ENCODE assay signal across 25 mouse cellular contexts in the genomic region with DNA sequence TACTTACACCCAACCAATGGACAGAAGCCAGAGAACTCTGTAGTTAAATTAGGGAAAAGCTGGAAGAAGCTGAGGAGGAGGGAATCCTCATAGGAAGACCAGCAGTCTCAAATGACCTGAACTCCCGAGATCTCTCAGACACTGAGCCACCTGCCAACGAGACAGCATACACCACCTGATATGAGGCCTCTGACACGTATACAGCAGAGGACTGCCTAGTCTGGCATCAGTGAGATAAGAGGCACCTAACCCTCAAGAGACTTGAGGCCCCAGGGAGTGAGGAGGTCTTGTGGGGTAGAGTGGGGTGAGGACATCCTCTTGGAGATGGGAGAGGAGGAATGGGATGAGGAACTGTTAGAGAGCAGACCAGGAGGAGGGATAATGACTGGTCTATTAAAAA. TPM values are rescaled to one million over a fixed set of nuclear protein-coding genes. Genes with fewer than 3 reads are reported as not detected.
A peak's percentile ranks its signal among the peaks of the same experiment; 100 is the strongest.
DNase-seq lines count a peak whose midpoint lies in the region; ATAC-seq and TF ChIP-seq lines count a peak whose summit lies in the region.
"Had no signal": no experiment of that assay in that cellular context is flagged by ENCODE, and none has a peak within 500 bp of the region (broad histone marks: within the 10 kb centered on the region; RNA-seq: fewer than 3 reads in every experiment).

No protein-coding gene starts in this region.

- no peak for TF ChIP-seq POLR2A in heart, adult 2 months (IDR thresholded peaks at IDR 0.05; ENCODE audit: insufficient read depth, low read depth, low read length)

- H3K9me3 ChIP-seq in heart, embryonic 11.5 days (replicated peaks; ENCODE audit: control insufficient read depth, low read length): no peaks in the 10 kb centered on the region
- H3K9me3 ChIP-seq in liver, embryonic 12.5 days (replicated peaks): no peaks in the 10 kb centered on the region; the same call in 1 of the 2 replicates
- no peaks in the 10 kb centered on the region for H3K9me3 ChIP-seq in liver, embryonic 16.5 days (replicated peaks; ENCODE audit: control insufficient read depth, low read length)
- H3K9me3 ChIP-seq: embryonic facial prominence, embryonic 13.5 days; forebrain, embryonic 10.5 days; forebrain, embryonic 15.5 days; heart, embryonic 12.5 days; hindbrain, embryonic 10.5 days had no signal

- no peak for TF ChIP-seq CTCF in heart, adult 2 months (IDR thresholded peaks at IDR 0.05)

- H3K4me1 ChIP-seq in heart, embryonic 11.5 days (ENCODE audit: control insufficient read depth, insufficient read depth, low read length): no peaks in the 10 kb centered on the region
- no peaks in the 10 kb centered on the region for H3K4me1 ChIP-seq in heart, adult 2 months (ENCODE audit: control insufficient read depth, insufficient read depth, low read length)
- H3K4me1 ChIP-seq in liver, embryonic 12.5 days: no peaks in the 10 kb centered on the region
- H3K4me1 ChIP-seq in liver, embryonic 16.5 days (ENCODE audit: control insufficient read depth, low read depth, low read length): no peaks in the 10 kb centered on the region
- H3K4me1 ChIP-seq: embryonic facial prominence, embryonic 13.5 days; forebrain, embryonic 10.5 days; forebrain, embryonic 15.5 days; heart, embryonic 12.5 days; hindbrain, embryonic 10.5 days had no signal

- H3K27ac ChIP-seq in heart, embryonic 11.5 days (ENCODE audit: low read depth, low read length): no peak overlapping the region
- H3K27ac ChIP-seq in heart, adult 2 months: no peak overlapping the region
- no peak overlapping the region for H3K27ac ChIP-seq in liver, embryonic 12.5 days
- no peak overlapping the region for H3K27ac ChIP-seq in liver, embryonic 16.5 days (ENCODE audit: low read length)
- H3K27ac ChIP-seq: embryonic facial prominence, embryonic 13.5 days; forebrain, embryonic 10.5 days; forebrain, embryonic 15.5 days; hindbrain, embryonic 10.5 days; hindbrain, embryonic 14.5 days had no signal

- H3K36me3 ChIP-seq in heart, embryonic 11.5 days (ENCODE audit: control insufficient read depth, insufficient read depth, low read length): no peaks in the 10 kb centered on the region
- H3K36me3 ChIP-seq in heart, adult 2 months (ENCODE audit: control insufficient read depth, insufficient read depth, low read length): no peaks in the 10 kb centered on the region
- H3K36me3 ChIP-seq in liver, embryonic 12.5 days: no peaks in the 10 kb centered on the region
- no peaks in the 10 kb centered on the region for H3K36me3 ChIP-seq in liver, embryonic 16.5 days (ENCODE audit: control insufficient read depth, insufficient read depth)
- H3K36me3 ChIP-seq: embryonic facial prominence, embryonic 13.5 days; forebrain, embryonic 10.5 days; forebrain, embryonic 15.5 days; heart, embryonic 12.5 days; hindbrain, embryonic 10.5 days had no signal

- no peaks in the 10 kb centered on the region for H3K79me2 ChIP-seq in heart, adult 2 months (replicated peaks; ENCODE audit: control insufficient read depth, insufficient read depth, low read length)

- no peak for TF ChIP-seq EP300 in heart, adult 2 months (IDR thresholded peaks at IDR 0.05; ENCODE audit: insufficient read depth, low read depth, low read length)

- DNase-seq in heart, adult 2 months: no peak
- peak; percentile 38 for DNase-seq in c-Kit-negative CD71-positive TER-119-positive erythroid progenitor cells, embryonic 14.5 days (ENCODE audit: low read depth, low spot score)
- no peak for DNase-seq in urinary bladder, postnatal 25 days (ENCODE audit: low spot score)
- no peak for DNase-seq in kidney, postnatal 25 days
- DNase-seq: adrenal gland, adult 8-10 months; adrenal gland, postnatal 36 days; cerebellum, adult 18-20 months; cerebellum, adult 9-11 months; cerebellum, postnatal 36 days; gastrocnemius, postnatal 10 days; heart, adult 18-20 months had no signal

- H3K9ac ChIP-seq in heart, embryonic 11.5 days (ENCODE audit: low read depth, low read length): no peak overlapping the region
- H3K9ac ChIP-seq in heart, adult 2 months (ENCODE audit: low read depth, low read length): no peak overlapping the region
- H3K9ac ChIP-seq in liver, embryonic 12.5 days: no peak overlapping the region
- no peak overlapping the region for H3K9ac ChIP-seq in liver, embryonic 16.5 days (ENCODE audit: low read depth, low read length)
- H3K9ac ChIP-seq: embryonic facial prominence, embryonic 13.5 days; forebrain, embryonic 15.5 days; heart, embryonic 12.5 days; hindbrain, embryonic 14.5 days had no signal

- 0 out of 2 replicates have a peak, but pooled peaks have one; percentile 52 for ATAC-seq in heart, embryonic 11.5 days (replicated peaks; ENCODE audit: insufficient number of reproducible peaks, low FRiP score, low TSS enrichment)
- ATAC-seq in liver, embryonic 12.5 days: peak; percentile 99
- ATAC-seq in liver, embryonic 16.5 days (ENCODE audit: low read depth): peak; percentile 83
- no peak for ATAC-seq in megakaryocyte-erythroid progenitor cell, adult 5-6 weeks (replicated peaks; ENCODE audit: low FRiP score, low TSS enrichment, poor library complexity, severe bottlenecking)
- ATAC-seq: forebrain, embryonic 15.5 days had no signal

- no peaks in the 10 kb centered on the region for H3K27me3 ChIP-seq in heart, embryonic 11.5 days (ENCODE audit: control insufficient read depth, insufficient read depth, low read length)
- H3K27me3 ChIP-seq in heart, adult 2 months (ENCODE audit: control insufficient read depth, insufficient read depth, low read length): no peaks in the 10 kb centered on the region
- H3K27me3 ChIP-seq in liver, embryonic 12.5 days (replicated peaks): no peaks in the 10 kb centered on the region
- no peaks in the 10 kb centered on the region for H3K27me3 ChIP-seq in liver, embryonic 16.5 days (ENCODE audit: control insufficient read depth, insufficient read depth, low read depth, low read length)
- H3K27me3 ChIP-seq: embryonic facial prominence, embryonic 13.5 days; forebrain, embryonic 15.5 days; heart, embryonic 12.5 days had no signal

- no peak overlapping the region for H3K4me3 ChIP-seq in heart, embryonic 11.5 days (ENCODE audit: low read depth, low read length)
- no peak overlapping the region for H3K4me3 ChIP-seq in heart, adult 2 months
- H3K4me3 ChIP-seq in liver, embryonic 12.5 days: no peak overlapping the region
- H3K4me3 ChIP-seq in liver, embryonic 16.5 days (ENCODE audit: low read depth, low read length): no peak overlapping the region
- H3K4me3 ChIP-seq: embryonic facial prominence, embryonic 13.5 days; forebrain, embryonic 10.5 days; forebrain, embryonic 15.5 days; heart, embryonic 12.5 days; hindbrain, embryonic 10.5 days had no signal

- WGBS in heart, embryonic 11.5 days (ENCODE audit: insufficient replicate concordance): 49% methylated on average over 3 of the region's 3 CpGs
- WGBS in heart, adult 2 months: 31% methylated on average over 3 of the region's 3 CpGs
- WGBS in liver, embryonic 12.5 days (ENCODE audit: insufficient replicate concordance): 43% methylated on average over 3 of the region's 3 CpGs
- WGBS in liver, embryonic 16.5 days (ENCODE audit: insufficient replicate concordance): 38% methylated on average over 3 of the region's 3 CpGs

- intact Hi-C loops in heart, adult 2 months (cut with DNase I): no loop called here

- no peak overlapping the region for H3K4me2 ChIP-seq in heart, embryonic 11.5 days
- no peak overlapping the region for H3K4me2 ChIP-seq in liver, embryonic 12.5 days
- H3K4me2 ChIP-seq in liver, embryonic 16.5 days (ENCODE audit: low read depth, low read length): no peak overlapping the region
- H3K4me2 ChIP-seq: embryonic facial prominence, embryonic 13.5 days; forebrain, embryonic 15.5 days; heart, embryonic 12.5 days; hindbrain, embryonic 14.5 days had no signal

RNA-seq across cellular contexts. Expression of gene Olfr202, which starts 6.1 kb away (rescaled TPM):
- not detected in 2 replicates for polyA plus RNA-seq in heart, embryonic 11.5 days (2014; fragmentation: Nextera tagmentation; extraction: Ambion mirVana)
- total RNA-seq in heart, adult 2 months (2021): not detected
- polyA plus RNA-seq in heart, adult 2 months (2012; rRNA removed): not detected in 2 replicates
- polyA plus RNA-seq in liver, embryonic 12.5 days (2016; fragmentation: Nextera tagmentation; extraction: Ambion mirVana): not detected in 2 replicates
- not detected in 2 replicates for polyA plus RNA-seq in liver, embryonic 16.5 days (2015; fragmentation: Nextera tagmentation; extraction: Ambion mirVana)
- not detected in 2 replicates for total RNA-seq in megakaryocyte-erythroid progenitor cell, adult 5-6 weeks (2014; fragmentation: Nextera tagmentation)
- total RNA-seq in megakaryocyte-erythroid progenitor cell, adult 5-6 weeks (2017): not detected in 2 replicates
- total RNA-seq: adrenal gland, adult 8-10 months; adrenal gland, postnatal 36 days; gastrocnemius, postnatal 10 days; gastrocnemius, postnatal 4 days; heart, adult 18-20 months; heart, postnatal 25 days had no signal
- polyA plus RNA-seq: C2C12; embryonic facial prominence, embryonic 13.5 days; forebrain, embryonic 10.5 days; forebrain, embryonic 15.5 days; heart, embryonic 12.5 days; heart, embryonic 16.5 days; hindbrain, embryonic 10.5 days; hindbrain, embryonic 14.5 days had no signal

RNA-seq across cellular contexts. Expression of gene Olfr201, which starts 8.1 kb away (rescaled TPM):
- polyA plus RNA-seq in heart, embryonic 11.5 days (2014; fragmentation: Nextera tagmentation; extraction: Ambion mirVana): not detected in 2 replicates
- not detected for total RNA-seq in heart, adult 2 months (2021)
- not detected in 2 replicates for polyA plus RNA-seq in heart, adult 2 months (2012; rRNA removed)
- 0.08 and 0.13 TPM in 2 replicates for polyA plus RNA-seq in liver, embryonic 12.5 days (2016; fragmentation: Nextera tagmentation; extraction: Ambion mirVana)
- 0.06 and 0.09 TPM in 2 replicates for polyA plus RNA-seq in liver, embryonic 16.5 days (2015; fragmentation: Nextera tagmentation; extraction: Ambion mirVana)
- total RNA-seq in megakaryocyte-erythroid progenitor cell, adult 5-6 weeks (2014; fragmentation: Nextera tagmentation): not detected in 2 replicates
- not detected in 2 replicates for total RNA-seq in megakaryocyte-erythroid progenitor cell, adult 5-6 weeks (2017)
- total RNA-seq: adrenal gland, adult 8-10 months; adrenal gland, postnatal 36 days; gastrocnemius, postnatal 10 days; gastrocnemius, postnatal 4 days; heart, adult 18-20 months; heart, postnatal 25 days had no signal
- polyA plus RNA-seq: C2C12; embryonic facial prominence, embryonic 13.5 days; forebrain, embryonic 10.5 days; forebrain, embryonic 15.5 days; heart, embryonic 12.5 days; heart, embryonic 16.5 days; hindbrain, embryonic 10.5 days; hindbrain, embryonic 14.5 days had no signal

RNA-seq across cellular contexts. Expression of gene Olfr203, which starts 18.1 kb away (rescaled TPM):
- polyA plus RNA-seq in heart, embryonic 11.5 days (2014; fragmentation: Nextera tagmentation; extraction: Ambion mirVana): not detected in 2 replicates
- not detected for total RNA-seq in heart, adult 2 months (2021)
- not detected in 2 replicates for polyA plus RNA-seq in heart, adult 2 months (2012; rRNA removed)
- polyA plus RNA-seq in liver, embryonic 12.5 days (2016; fragmentation: Nextera tagmentation; extraction: Ambion mirVana): not detected in 2 replicates
- polyA plus RNA-seq in liver, embryonic 16.5 days (2015; fragmentation: Nextera tagmentation; extraction: Ambion mirVana): not detected in 2 replicates
- total RNA-seq in megakaryocyte-erythroid progenitor cell, adult 5-6 weeks (2014; fragmentation: Nextera tagmentation): not detected in 2 replicates
- total RNA-seq in megakaryocyte-erythroid progenitor cell, adult 5-6 weeks (2017): not detected in 2 replicates
- total RNA-seq: adrenal gland, adult 8-10 months; adrenal gland, postnatal 36 days; gastrocnemius, postnatal 10 days; gastrocnemius, postnatal 4 days; heart, adult 18-20 months; heart, postnatal 25 days had no signal
- polyA plus RNA-seq: C2C12; embryonic facial prominence, embryonic 13.5 days; forebrain, embryonic 10.5 days; forebrain, embryonic 15.5 days; heart, embryonic 12.5 days; heart, embryonic 16.5 days; hindbrain, embryonic 10.5 days; hindbrain, embryonic 14.5 days had no signal

RNA-seq across cellular contexts. Expression of gene Olfr204, which starts 37.5 kb away (rescaled TPM):
- not detected in 2 replicates for polyA plus RNA-seq in heart, embryonic 11.5 days (2014; fragmentation: Nextera tagmentation; extraction: Ambion mirVana)
- not detected for total RNA-seq in heart, adult 2 months (2021)
- not detected in 2 replicates for polyA plus RNA-seq in heart, adult 2 months (2012; rRNA removed)
- not detected in 2 replicates for polyA plus RNA-seq in liver, embryonic 12.5 days (2016; fragmentation: Nextera tagmentation; extraction: Ambion mirVana)
- not detected in 2 replicates for polyA plus RNA-seq in liver, embryonic 16.5 days (2015; fragmentation: Nextera tagmentation; extraction: Ambion mirVana)
- total RNA-seq in megakaryocyte-erythroid progenitor cell, adult 5-6 weeks (2014; fragmentation: Nextera tagmentation): not detected in 2 replicates
- total RNA-seq in megakaryocyte-erythroid progenitor cell, adult 5-6 weeks (2017): not detected in 2 replicates
- total RNA-seq: adrenal gland, adult 8-10 months; adrenal gland, postnatal 36 days; gastrocnemius, postnatal 10 days; gastrocnemius, postnatal 4 days; heart, adult 18-20 months; heart, postnatal 25 days had no signal
- polyA plus RNA-seq: C2C12; embryonic facial prominence, embryonic 13.5 days; forebrain, embryonic 10.5 days; forebrain, embryonic 15.5 days; heart, embryonic 12.5 days; heart, embryonic 16.5 days; hindbrain, embryonic 10.5 days; hindbrain, embryonic 14.5 days had no signal

RNA-seq across cellular contexts. Expression of gene Olfr205, which starts 50.4 kb away (rescaled TPM):
- polyA plus RNA-seq in heart, embryonic 11.5 days (2014; fragmentation: Nextera tagmentation; extraction: Ambion mirVana): not detected in 2 replicates
- total RNA-seq in heart, adult 2 months (2021): not detected
- polyA plus RNA-seq in heart, adult 2 months (2012; rRNA removed): not detected in 2 replicates
- not detected in 2 replicates for polyA plus RNA-seq in liver, embryonic 12.5 days (2016; fragmentation: Nextera tagmentation; extraction: Ambion mirVana)
- not detected in 2 replicates for polyA plus RNA-seq in liver, embryonic 16.5 days (2015; fragmentation: Nextera tagmentation; extraction: Ambion mirVana)
- not detected in 2 replicates for total RNA-seq in megakaryocyte-erythroid progenitor cell, adult 5-6 weeks (2014; fragmentation: Nextera tagmentation)
- not detected in 2 replicates for total RNA-seq in megakaryocyte-erythroid progenitor cell, adult 5-6 weeks (2017)
- total RNA-seq: adrenal gland, adult 8-10 months; adrenal gland, postnatal 36 days; gastrocnemius, postnatal 10 days; gastrocnemius, postnatal 4 days; heart, adult 18-20 months; heart, postnatal 25 days had no signal
- polyA plus RNA-seq: C2C12; embryonic facial prominence, embryonic 13.5 days; forebrain, embryonic 10.5 days; forebrain, embryonic 15.5 days; heart, embryonic 12.5 days; heart, embryonic 16.5 days; hindbrain, embryonic 10.5 days; hindbrain, embryonic 14.5 days had no signal
